Mouse (Mus musculus): Measurements from ENCODE around the gene Plpp4. TPM values are rescaled to one million over a fixed set of nuclear protein-coding genes. Genes with fewer than 3 reads are reported as not detected.

The Plpp4 gene
- polyA plus RNA-seq, 1 experiment from 2014 or later, result 2.9 TPM

DNA sequence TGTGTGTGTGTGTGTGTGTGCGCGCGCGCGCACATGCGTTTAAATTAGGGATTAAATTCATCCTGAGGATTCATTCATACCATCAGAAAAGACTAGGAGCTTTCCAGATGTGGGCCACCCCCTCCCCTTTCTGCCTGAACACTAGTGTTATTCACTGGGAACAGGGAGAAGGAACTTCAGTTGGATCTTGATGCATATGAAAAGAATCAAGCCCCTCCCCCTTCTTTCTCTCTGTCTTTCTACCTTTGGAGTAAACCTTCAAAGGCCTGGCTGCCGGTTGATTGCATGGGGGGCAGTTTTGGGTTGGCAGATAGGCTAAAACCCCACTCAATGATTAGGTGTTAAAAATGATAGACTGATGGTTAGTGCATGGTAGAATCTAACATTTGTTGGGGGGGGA is 1.5 kb downstream of the Plpp4 start:
- Histone ChIP-seq H3K9me3 (replicated peaks) (no peaks in the 10 kb centered on the region), H3K36me3 (no peaks in the 10 kb centered on the region), H3K4me2 (no peak overlapping the region), H3K4me3 (replicated peaks) (no peak overlapping the region), H3K9ac (no peak overlapping the region), H3K4me1 (peaks cover 16% of the 10 kb centered on the region), H3K27ac (no peak overlapping the region), H3K27me3 (peaks cover 55% of the 10 kb centered on the region)
- 72% methylated on average over 7 of the region's 7 CpGs for WGBS
- no peak for ATAC-seq (replicated peaks; ENCODE audit: low FRiP score)

DNA sequence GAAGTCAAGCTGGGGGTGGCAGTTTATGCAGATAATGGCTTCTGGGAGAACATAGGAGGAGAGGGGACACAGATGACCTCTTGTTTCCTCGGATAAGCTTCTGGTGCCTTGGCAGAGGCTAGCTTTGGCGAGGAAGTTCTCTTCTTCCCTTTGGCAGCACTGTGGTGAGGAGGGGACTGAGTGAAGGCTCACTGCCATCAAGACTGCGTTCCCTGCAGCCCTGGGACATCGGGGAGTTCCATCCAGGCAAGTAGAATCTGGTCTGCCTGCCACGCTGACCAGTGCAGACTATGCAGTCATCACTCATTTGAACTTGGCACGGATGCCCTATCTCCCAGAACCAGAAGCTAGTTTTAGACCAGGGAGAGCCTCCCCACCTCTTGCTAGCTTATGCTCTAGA is 2.4 kb downstream of the Plpp4 start:
- Histone ChIP-seq H3K4me3 (replicated peaks) (no peak overlapping the region), H3K4me1 (peaks cover 16% of the 10 kb centered on the region), H3K27me3 (peaks cover 49% of the 10 kb centered on the region), H3K36me3 (no peaks in the 10 kb centered on the region), H3K9me3 (replicated peaks) (no peaks in the 10 kb centered on the region), H3K4me2 (no peak overlapping the region), H3K9ac (no peak overlapping the region), H3K27ac (no peak overlapping the region)
- WGBS, result 82% methylated on average over 6 of the region's 6 CpGs
- ATAC-seq (replicated peaks; ENCODE audit: low FRiP score), result no peak

DNA sequence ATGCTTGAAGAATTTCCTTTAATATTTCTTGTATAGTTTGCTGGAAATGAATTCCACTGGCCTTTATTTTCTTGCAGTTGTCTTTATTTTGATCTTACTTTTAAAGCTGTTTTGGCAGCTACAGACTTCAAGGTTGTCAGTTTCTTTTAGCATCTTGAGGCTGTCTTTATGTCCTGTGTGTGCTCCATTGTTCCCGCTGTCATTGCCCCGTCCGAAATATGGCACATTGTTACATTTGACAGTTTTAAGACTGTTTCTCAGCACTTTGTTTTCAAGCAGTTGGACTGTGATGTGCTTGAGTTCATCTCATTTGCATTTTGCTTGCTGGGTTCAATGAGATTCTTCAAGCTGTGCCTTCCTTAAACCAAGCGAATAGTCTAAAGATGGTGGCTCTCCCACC is 17.0 kb downstream of the Plpp4 start:
- Histone ChIP-seq H3K27ac (no peak overlapping the region), H3K36me3 (no peaks in the 10 kb centered on the region), H3K9me3 (replicated peaks) (no peaks in the 10 kb centered on the region), H3K27me3 (no peaks in the 10 kb centered on the region), H3K4me1 (no peaks in the 10 kb centered on the region), H3K4me2 (no peak overlapping the region), H3K9ac (no peak overlapping the region), H3K4me3 (replicated peaks) (no peak overlapping the region)
- 89% methylated on average over 4 of the region's 4 CpGs for WGBS
- no peak for ATAC-seq (replicated peaks; ENCODE audit: low FRiP score)

DNA sequence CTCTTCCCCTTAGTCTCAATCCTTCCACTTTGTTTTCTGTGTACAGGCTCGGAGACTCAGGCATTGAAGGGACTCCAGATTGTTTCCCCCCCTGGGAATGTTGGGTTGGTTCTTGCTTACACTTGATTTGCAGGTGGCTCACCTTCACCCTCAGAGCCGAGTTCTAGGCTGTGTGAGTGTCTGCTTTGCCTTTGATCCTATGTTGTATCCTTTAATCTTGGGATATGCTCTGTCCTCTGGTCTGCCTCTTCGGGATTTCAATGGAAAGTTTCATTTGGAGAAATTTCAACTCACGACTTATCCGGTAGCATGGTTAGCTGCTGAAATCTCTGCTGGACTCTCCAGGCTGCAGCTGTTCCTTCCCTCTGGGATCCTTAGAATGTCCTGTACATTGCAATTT is 17.9 kb downstream of the Plpp4 start:
- 87% methylated on average over 5 of the region's 5 CpGs for WGBS
- Histone ChIP-seq H3K36me3 (no peaks in the 10 kb centered on the region), H3K4me2 (no peak overlapping the region), H3K9me3 (replicated peaks) (no peaks in the 10 kb centered on the region), H3K27me3 (no peaks in the 10 kb centered on the region), H3K9ac (no peak overlapping the region), H3K4me3 (replicated peaks) (no peak overlapping the region), H3K4me1 (no peaks in the 10 kb centered on the region), H3K27ac (no peak overlapping the region)
- ATAC-seq (replicated peaks; ENCODE audit: low FRiP score), result no peak

DNA sequence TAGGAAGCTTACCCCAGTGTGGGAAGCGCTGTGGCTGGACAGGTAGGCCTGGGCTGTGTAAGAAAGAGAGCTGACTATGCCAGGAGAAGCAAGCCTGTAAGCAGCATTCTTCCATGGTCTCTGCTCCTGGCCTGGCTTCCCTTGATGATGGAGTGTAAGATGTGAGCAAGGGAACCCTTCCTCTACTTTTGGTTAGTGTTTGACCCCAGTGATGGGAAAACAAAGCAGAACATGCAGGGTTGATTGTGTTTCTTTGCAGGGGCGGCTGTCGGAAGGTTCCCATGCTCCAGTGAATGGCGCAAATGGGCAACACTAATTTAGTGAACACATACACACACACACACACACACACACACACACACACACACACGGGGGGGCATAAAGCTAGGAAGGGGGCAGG is 20.9 kb downstream of the Plpp4 start:
- no peak for ATAC-seq (replicated peaks; ENCODE audit: low FRiP score)
- 84% methylated on average over 5 of the region's 5 CpGs for WGBS
- no peak overlapping the region for H3K27ac ChIP-seq
- H3K9ac ChIP-seq, result no peak overlapping the region
- H3K4me3 ChIP-seq (replicated peaks), result no peak overlapping the region
- no peak overlapping the region for H3K4me2 ChIP-seq
- no peaks in the 10 kb centered on the region for H3K9me3 ChIP-seq (replicated peaks)
- no peaks in the 10 kb centered on the region for H3K36me3 ChIP-seq
- H3K27me3 ChIP-seq, result no peaks in the 10 kb centered on the region
- H3K4me1 ChIP-seq, result no peaks in the 10 kb centered on the region

DNA sequence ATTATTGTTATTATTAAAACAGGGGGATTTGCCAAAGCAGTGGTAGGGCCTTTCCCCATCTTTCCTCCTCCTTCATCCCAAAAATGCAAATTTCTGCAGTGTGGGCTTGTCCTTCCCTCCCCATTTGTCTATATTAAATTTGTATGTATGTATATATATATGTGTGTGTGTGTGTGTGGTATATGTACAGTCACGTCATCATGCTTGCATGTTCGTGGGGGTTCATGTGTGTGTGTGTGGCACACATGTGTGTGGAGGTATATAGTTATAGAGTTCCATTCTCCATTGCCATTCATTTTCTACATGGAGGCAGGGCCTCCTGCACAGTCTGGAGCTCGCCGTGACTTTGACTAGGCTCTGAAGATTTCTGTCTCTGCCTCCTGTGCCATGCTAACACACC is 22.0 kb downstream of the Plpp4 start:
- no peaks in the 10 kb centered on the region for H3K36me3 ChIP-seq
- H3K4me3 ChIP-seq (replicated peaks), result no peak overlapping the region
- H3K4me1 ChIP-seq, result no peaks in the 10 kb centered on the region
- no peak for ATAC-seq (replicated peaks; ENCODE audit: low FRiP score)
- WGBS, result 94% methylated on average over 4 of the region's 4 CpGs
- no peak overlapping the region for H3K27ac ChIP-seq
- no peaks in the 10 kb centered on the region for H3K9me3 ChIP-seq (replicated peaks)
- no peak overlapping the region for H3K4me2 ChIP-seq
- H3K27me3 ChIP-seq, result no peaks in the 10 kb centered on the region
- H3K9ac ChIP-seq, result no peak overlapping the region

DNA sequence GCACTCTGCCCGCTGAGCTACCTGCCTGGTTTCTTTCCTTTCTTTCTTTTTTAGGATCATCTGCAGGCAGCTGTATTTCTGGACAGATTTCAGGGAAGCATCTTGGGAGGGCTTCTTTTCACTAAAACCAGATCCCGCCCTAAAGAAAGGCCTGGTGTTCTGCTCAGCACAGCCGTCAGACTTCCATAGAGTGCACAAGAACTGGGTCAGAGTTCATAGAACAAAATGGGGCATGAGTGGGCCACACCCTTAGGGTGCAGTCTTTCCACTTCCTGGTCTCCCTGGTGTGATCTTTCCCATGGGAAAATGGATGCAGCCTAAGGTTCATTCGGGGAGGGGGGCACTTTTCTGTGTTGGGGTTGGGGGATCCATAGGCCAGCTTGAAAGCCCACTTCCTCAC is 22.4 kb downstream of the Plpp4 start:
- Histone ChIP-seq H3K27me3 (no peaks in the 10 kb centered on the region), H3K27ac (no peak overlapping the region), H3K4me1 (no peaks in the 10 kb centered on the region), H3K36me3 (no peaks in the 10 kb centered on the region), H3K4me3 (replicated peaks) (no peak overlapping the region), H3K9me3 (replicated peaks) (no peaks in the 10 kb centered on the region), H3K9ac (no peak overlapping the region), H3K4me2 (no peak overlapping the region)
- no peak for ATAC-seq (replicated peaks; ENCODE audit: low FRiP score)
- 81% methylated on average over 4 of the region's 4 CpGs for WGBS

DNA sequence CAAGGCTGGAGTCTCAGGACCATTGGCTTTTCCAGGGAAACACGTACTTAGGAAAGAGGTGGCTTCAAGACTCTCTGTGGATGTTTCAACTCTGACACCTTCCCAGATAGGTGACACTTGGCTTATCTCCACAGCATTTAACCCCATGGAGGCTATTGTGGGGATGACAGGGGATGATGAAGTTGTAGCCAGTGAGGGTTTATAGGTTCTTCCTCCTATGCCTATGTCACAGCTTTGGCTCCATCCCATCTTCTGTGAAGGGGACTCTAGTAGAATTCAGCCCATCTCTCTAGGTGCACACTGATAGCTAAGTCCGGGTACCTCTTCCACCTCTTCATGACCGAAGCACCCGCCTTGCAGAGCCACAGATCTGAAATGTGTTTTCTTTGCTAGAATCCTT is 25.1 kb downstream of the Plpp4 start:
- ATAC-seq (replicated peaks; ENCODE audit: low FRiP score), result no peak
- no peaks in the 10 kb centered on the region for H3K27me3 ChIP-seq
- no peaks in the 10 kb centered on the region for H3K36me3 ChIP-seq
- H3K4me3 ChIP-seq (replicated peaks), result no peak overlapping the region
- H3K4me1 ChIP-seq, result no peaks in the 10 kb centered on the region
- H3K9ac ChIP-seq, result no peak overlapping the region
- H3K4me2 ChIP-seq, result no peak overlapping the region
- 90% methylated on average over 4 of the region's 4 CpGs for WGBS
- no peaks in the 10 kb centered on the region for H3K9me3 ChIP-seq (replicated peaks)
- no peak overlapping the region for H3K27ac ChIP-seq

DNA sequence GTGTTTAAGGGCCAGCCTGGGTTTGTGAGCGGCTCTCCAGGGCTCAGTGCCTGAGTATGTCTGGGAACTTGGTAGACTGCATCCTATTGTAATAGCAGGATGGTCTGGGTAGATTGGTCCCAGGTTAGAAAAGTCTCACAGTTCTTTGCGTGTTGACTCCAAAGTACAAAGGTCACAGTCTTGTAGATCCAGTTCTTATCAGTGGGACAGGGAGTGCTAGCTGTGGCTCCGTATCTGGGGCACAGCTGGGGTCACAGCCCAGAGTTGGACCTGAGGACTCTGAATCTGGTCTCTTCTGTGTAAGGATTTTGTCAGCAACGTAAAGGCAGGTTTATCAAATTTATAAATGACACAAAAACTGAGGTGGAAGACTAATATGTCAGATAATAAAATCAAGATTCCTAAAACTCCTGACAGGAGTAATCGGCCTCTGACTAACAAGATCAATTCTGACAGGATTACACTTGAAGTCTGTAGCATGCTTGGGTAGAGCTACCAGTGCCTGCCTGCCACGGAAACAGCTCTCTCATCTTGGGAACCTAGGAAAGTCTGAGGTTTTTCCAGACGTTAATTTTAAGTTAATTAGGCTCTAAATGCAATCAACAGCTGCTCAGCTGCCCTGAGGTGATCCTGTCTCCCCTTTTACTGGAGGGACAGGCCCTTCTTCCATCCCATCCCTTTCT is 28.5 kb downstream of the Plpp4 start:
- Histone ChIP-seq H3K27me3 (no peaks in the 10 kb centered on the region), H3K9me3 (replicated peaks) (no peaks in the 10 kb centered on the region), H3K9ac (no peak overlapping the region), H3K4me1 (no peaks in the 10 kb centered on the region), H3K36me3 (no peaks in the 10 kb centered on the region), H3K27ac (no peak overlapping the region), H3K4me3 (replicated peaks) (no peak overlapping the region), H3K4me2 (no peak overlapping the region)
- WGBS, result 63% methylated on average over 7 of the region's 7 CpGs
- no peak for ATAC-seq (replicated peaks; ENCODE audit: low FRiP score)

DNA sequence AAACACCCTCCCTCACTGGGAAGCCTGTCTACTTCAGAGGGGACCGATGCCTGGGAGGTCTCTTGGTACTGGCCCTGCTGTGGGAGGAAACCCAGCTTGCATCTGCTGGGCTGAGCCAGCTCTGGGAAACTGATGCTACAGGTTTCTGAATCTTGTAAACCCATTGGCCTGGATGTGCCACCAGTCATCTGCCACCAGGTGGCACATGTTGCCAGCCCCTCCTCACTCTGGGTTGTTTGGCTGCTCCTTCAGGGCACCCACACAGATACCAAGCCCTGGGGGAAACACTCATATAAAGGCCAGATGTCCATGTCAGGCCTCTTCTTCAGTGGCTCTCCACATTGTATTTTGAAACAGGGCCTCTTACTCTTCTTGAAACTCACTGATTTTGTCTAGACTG is 36.4 kb downstream of the Plpp4 start:
- WGBS, result 93% methylated on average over 1 of the region's 1 CpGs
- H3K4me3 ChIP-seq (replicated peaks), result no peak overlapping the region

DNA sequence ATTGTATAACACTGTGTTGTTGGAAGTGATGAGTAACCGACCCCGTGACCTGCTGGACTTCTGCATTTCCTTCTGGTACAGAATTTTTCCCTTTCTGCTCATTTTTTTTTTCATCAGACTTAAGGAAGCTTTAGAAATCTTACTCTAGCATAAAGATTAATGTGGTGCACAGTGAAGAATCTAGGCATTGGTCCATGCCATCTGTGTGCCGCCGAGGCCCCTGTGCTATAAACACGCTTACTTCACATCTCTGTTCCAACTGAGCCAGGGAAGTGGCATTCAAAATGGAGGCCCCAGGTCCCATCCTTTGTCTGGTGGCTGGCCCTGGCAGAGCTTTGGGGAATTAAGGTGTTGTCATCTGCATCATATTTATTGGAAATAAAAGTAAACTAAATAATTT is 44.8 kb downstream of the Plpp4 start:
- Histone ChIP-seq H3K27me3 (no peaks in the 10 kb centered on the region), H3K4me3 (replicated peaks) (no peak overlapping the region), H3K36me3 (no peaks in the 10 kb centered on the region), H3K9me3 (replicated peaks) (no peaks in the 10 kb centered on the region), H3K27ac (no peak overlapping the region), H3K9ac (no peak overlapping the region), H3K4me2 (no peak overlapping the region), H3K4me1 (0 out of 2 replicates have a peak, but pooled peaks cover 3% of the 10 kb centered on the region)
- ATAC-seq (replicated peaks; ENCODE audit: low FRiP score), result no peak
- WGBS, result 93% methylated on average over 5 of the region's 5 CpGs

More for the DNA sequence above, 36.4 kb downstream of the Plpp4 start:
- no peak overlapping the region for H3K27ac ChIP-seq
- H3K9ac ChIP-seq, result no peak overlapping the region
- H3K4me1 ChIP-seq, result no peaks in the 10 kb centered on the region
- H3K4me2 ChIP-seq, result no peak overlapping the region
- no peaks in the 10 kb centered on the region for H3K36me3 ChIP-seq
- ATAC-seq (replicated peaks; ENCODE audit: low FRiP score), result no peak
- H3K27me3 ChIP-seq, result no peaks in the 10 kb centered on the region
- no peaks in the 10 kb centered on the region for H3K9me3 ChIP-seq (replicated peaks)

DNA sequence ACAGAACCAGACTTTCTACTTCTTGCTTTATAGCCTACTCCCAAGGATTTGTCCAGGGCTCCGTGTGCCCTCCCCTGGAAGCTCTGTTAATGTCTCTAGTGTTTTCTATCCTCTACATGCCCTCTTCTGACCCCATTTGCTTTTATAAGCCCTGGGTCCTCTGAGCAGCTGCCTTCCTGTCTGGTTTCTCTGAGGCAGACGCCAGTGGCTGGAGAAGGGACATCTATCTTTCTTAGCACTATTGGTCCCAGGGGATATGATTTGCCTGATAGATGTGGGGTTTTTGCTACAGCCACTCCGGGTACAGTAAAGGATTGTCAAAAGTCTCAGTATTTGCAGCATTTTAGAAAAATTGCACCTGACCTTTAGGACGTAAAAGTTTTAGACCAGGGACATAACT is 46.5 kb downstream of the Plpp4 start:
- ATAC-seq (replicated peaks; ENCODE audit: low FRiP score), result no peak

More for the DNA sequence above, 46.5 kb downstream of the Plpp4 start:
- H3K4me2 ChIP-seq, result no peak overlapping the region
- H3K4me3 ChIP-seq (replicated peaks), result no peak overlapping the region
- peaks cover 12% of the 10 kb centered on the region; the same call in 1 of the 2 replicates for H3K4me1 ChIP-seq
- no peaks in the 10 kb centered on the region for H3K36me3 ChIP-seq
- H3K27me3 ChIP-seq, result no peaks in the 10 kb centered on the region
- no peak overlapping the region for H3K9ac ChIP-seq
- no peak overlapping the region for H3K27ac ChIP-seq
- WGBS, result 20% methylated on average over 4 of the region's 4 CpGs
- no peaks in the 10 kb centered on the region for H3K9me3 ChIP-seq (replicated peaks)
